Mouse (Mus musculus): ENCODE data around the gene Rnf225. TPM values are rescaled to one million over a fixed set of nuclear protein-coding genes. Genes with fewer than 3 reads are reported as not detected.

The Rnf225 gene
- polyA plus RNA-seq, 1 experiment from 2014 or later = 0.29 TPM

GRCm38 (mm10) chr7:12890928-12891327 is 36.3 kb upstream of the Rnf225 start:
- Histone ChIP-seq H3K36me3 (ENCODE audit: insufficient read depth, low read length) (peaks cover 39% of the 10 kb centered on the region), H3K4me3 (replicated peaks; ENCODE audit: low read depth, low read length) (no peak overlapping the region), H3K27me3 (ENCODE audit: insufficient read depth, low read length) (no peaks in the 10 kb centered on the region), H3K27ac (no peak overlapping the region), H3K9me3 (replicated peaks; ENCODE audit: low read length) (no peaks in the 10 kb centered on the region), H3K9ac (ENCODE audit: low read depth, low read length) (no peak overlapping the region), H3K4me2 (ENCODE audit: low read length) (no peak overlapping the region), H3K4me1 (replicated peaks; ENCODE audit: insufficient read depth, low read length) (no peaks in the 10 kb centered on the region)
- no peak for DNase-seq (ENCODE audit: low spot score)
- ATAC-seq (replicated peaks; ENCODE audit: low FRiP score, low read depth) = no peak
- no peak for TF ChIP-seq CTCF (IDR thresholded peaks at IDR 0.05; ENCODE audit: low read depth)
- WGBS = 92% methylated on average over 14 of the region's 14 CpGs

GRCm38 (mm10) chr7:12891334-12891733 is 35.9 kb upstream of the Rnf225 start:
- no peaks in the 10 kb centered on the region for H3K4me1 ChIP-seq (replicated peaks; ENCODE audit: insufficient read depth, low read length)
- no peaks in the 10 kb centered on the region for H3K27me3 ChIP-seq (ENCODE audit: insufficient read depth, low read length)
- ATAC-seq (replicated peaks; ENCODE audit: low FRiP score, low read depth) = no peak
- no peak for TF ChIP-seq CTCF (IDR thresholded peaks at IDR 0.05; ENCODE audit: low read depth)
- no peak overlapping the region for H3K4me2 ChIP-seq (ENCODE audit: low read length)
- H3K4me3 ChIP-seq (replicated peaks; ENCODE audit: low read depth, low read length) = no peak overlapping the region
- peaks cover 35% of the 10 kb centered on the region for H3K36me3 ChIP-seq (ENCODE audit: insufficient read depth, low read length)
- H3K9me3 ChIP-seq (replicated peaks; ENCODE audit: low read length) = no peaks in the 10 kb centered on the region
- WGBS = 53% methylated on average over 1 of the region's 1 CpGs
- no peak overlapping the region for H3K9ac ChIP-seq (ENCODE audit: low read depth, low read length)
- DNase-seq (ENCODE audit: low spot score) = no peak
- no peak overlapping the region for H3K27ac ChIP-seq

DNA sequence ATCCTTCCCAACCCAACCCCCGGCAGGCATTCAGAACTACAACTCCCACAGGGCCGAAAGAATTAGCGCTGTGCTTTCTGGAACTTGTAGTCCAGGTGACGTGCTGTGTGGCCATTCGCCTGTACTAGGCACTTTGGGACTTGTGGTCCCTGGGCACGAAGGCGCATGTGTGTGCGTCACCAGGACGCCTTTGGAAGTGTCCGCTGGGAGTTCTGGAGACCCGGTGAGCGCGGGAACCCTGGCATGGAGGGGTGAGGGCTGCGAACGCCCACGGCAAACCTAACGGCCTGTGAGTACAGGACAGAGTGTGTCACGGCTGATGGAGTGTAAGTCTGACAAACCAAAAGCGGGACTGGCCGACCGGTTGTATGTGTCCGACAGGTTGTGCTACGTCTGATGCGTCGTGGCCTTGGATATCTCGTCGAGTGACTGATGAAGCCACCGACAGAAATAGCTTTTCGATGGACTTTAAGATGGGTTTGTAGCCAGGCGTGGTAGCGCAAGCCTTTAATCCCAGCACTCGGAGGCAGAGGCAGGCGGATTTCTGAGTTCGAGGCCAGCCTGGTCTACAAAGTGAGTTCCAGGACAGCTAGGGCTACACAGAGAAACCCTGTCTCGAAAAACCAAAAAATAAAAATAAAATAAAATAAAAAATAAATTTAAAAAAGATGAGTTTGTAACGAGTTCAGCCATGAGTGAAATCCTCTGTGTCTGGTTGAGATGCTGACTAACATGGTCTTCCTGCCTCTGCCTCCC is 29.4 kb upstream of the Rnf225 start, which contains the start of gene Zscan22:
TSS of gene Zscan22 (plus strand) at position 161 of the 756 bp plus-strand sequence.
- Histone ChIP-seq H3K9me3 (replicated peaks; ENCODE audit: low read length) (no peaks in the 10 kb centered on the region), H3K9ac (ENCODE audit: low read depth, low read length) (peak within 1 kb of the TSS; percentile 63), H3K4me3 (replicated peaks; ENCODE audit: low read depth, low read length) (peak within 1 kb of the TSS; percentile 52), H3K27me3 (ENCODE audit: insufficient read depth, low read length) (no peaks in the 10 kb centered on the region), H3K4me1 (replicated peaks; ENCODE audit: insufficient read depth, low read length) (no peaks in the 10 kb centered on the region), H3K36me3 (ENCODE audit: insufficient read depth, low read length) (no peaks in the 10 kb centered on the region), H3K27ac (no peak within 1 kb of the TSS), H3K4me2 (ENCODE audit: low read length) (peak within 1 kb of the TSS; percentile 54)
- no peak for TF ChIP-seq CTCF (IDR thresholded peaks at IDR 0.05; ENCODE audit: low read depth)
- WGBS = 6% methylated on average over 36 of the region's 36 CpGs
- peak; percentile 99 for ATAC-seq (replicated peaks; ENCODE audit: low FRiP score, low read depth)
- DNase-seq (ENCODE audit: low spot score) = peak; percentile 96

- 91% methylated on average over 5 of the region's 5 CpGs for WGBS
Observed at GRCm38 (mm10) chr7:12901517-12901916, 25.7 kb upstream of the Rnf225 start.

GRCm38 (mm10) chr7:12903623-12904022 is 23.6 kb upstream of the Rnf225 start:
- no peaks in the 10 kb centered on the region for H3K27me3 ChIP-seq (ENCODE audit: insufficient read depth, low read length)
- no peak overlapping the region for H3K4me3 ChIP-seq (replicated peaks; ENCODE audit: low read depth, low read length)
- no peak overlapping the region for H3K9ac ChIP-seq (ENCODE audit: low read depth, low read length)
- H3K9me3 ChIP-seq (replicated peaks; ENCODE audit: low read length) = no peaks in the 10 kb centered on the region
- 57% methylated on average over 10 of the region's 10 CpGs for WGBS
- ATAC-seq (replicated peaks; ENCODE audit: low FRiP score, low read depth) = no peak
- H3K4me1 ChIP-seq (replicated peaks; ENCODE audit: insufficient read depth, low read length) = no peaks in the 10 kb centered on the region
- H3K4me2 ChIP-seq (ENCODE audit: low read length) = no peak overlapping the region
- no peak for TF ChIP-seq CTCF (IDR thresholded peaks at IDR 0.05; ENCODE audit: low read depth)
- H3K27ac ChIP-seq = no peak overlapping the region
- peaks cover 24% of the 10 kb centered on the region for H3K36me3 ChIP-seq (ENCODE audit: insufficient read depth, low read length)
- DNase-seq (ENCODE audit: low spot score) = no peak

More at GRCm38 (mm10) chr7:12901517-12901916, 25.7 kb upstream of the Rnf225 start:
- no peaks in the 10 kb centered on the region for H3K27me3 ChIP-seq (ENCODE audit: insufficient read depth, low read length)
- H3K9me3 ChIP-seq (replicated peaks; ENCODE audit: low read length) = no peaks in the 10 kb centered on the region
- no peak overlapping the region for H3K4me2 ChIP-seq (ENCODE audit: low read length)
- no peak overlapping the region for H3K4me3 ChIP-seq (replicated peaks; ENCODE audit: low read depth, low read length)
- no peak overlapping the region for H3K9ac ChIP-seq (ENCODE audit: low read depth, low read length)
- H3K4me1 ChIP-seq (replicated peaks; ENCODE audit: insufficient read depth, low read length) = no peaks in the 10 kb centered on the region
- no peak for TF ChIP-seq CTCF (IDR thresholded peaks at IDR 0.05; ENCODE audit: low read depth)
- H3K27ac ChIP-seq = no peak overlapping the region
- ATAC-seq (replicated peaks; ENCODE audit: low FRiP score, low read depth) (no peak), DNase-seq (ENCODE audit: low spot score) (no peak)
- peaks cover 8% of the 10 kb centered on the region; the same call in 1 of the 2 replicates for H3K36me3 ChIP-seq (ENCODE audit: insufficient read depth, low read length)

- no peaks in the 10 kb centered on the region for H3K27me3 ChIP-seq (ENCODE audit: insufficient read depth, low read length)
- TF ChIP-seq CTCF (IDR thresholded peaks at IDR 0.05; ENCODE audit: low read depth) = no peak
- no peaks in the 10 kb centered on the region for H3K9me3 ChIP-seq (replicated peaks; ENCODE audit: low read length)
- ATAC-seq (replicated peaks; ENCODE audit: low FRiP score, low read depth) = no peak
- H3K4me3 ChIP-seq (replicated peaks; ENCODE audit: low read depth, low read length) = no peak overlapping the region
- no peaks in the 10 kb centered on the region; the same call in 1 of the 2 replicates for H3K4me1 ChIP-seq (replicated peaks; ENCODE audit: insufficient read depth, low read length)
- H3K9ac ChIP-seq (ENCODE audit: low read depth, low read length) = no peak overlapping the region
- H3K27ac ChIP-seq = no peak overlapping the region
- 100% methylated on average over 1 of the region's 1 CpGs for WGBS
- DNase-seq (ENCODE audit: low spot score) = no peak
- H3K36me3 ChIP-seq (ENCODE audit: insufficient read depth, low read length) = peaks cover 24% of the 10 kb centered on the region
- H3K4me2 ChIP-seq (ENCODE audit: low read length) = no peak overlapping the region
Observed at GRCm38 (mm10) chr7:12905146-12905545, 22.1 kb upstream of the Rnf225 start.
